Mouse (Mus musculus): Measurements from ENCODE around the gene Izumo1.

Gene Izumo1

GRCm38 (mm10) chr7:45621443-45621842, at the start of gene Izumo1:
Gene Izumo1, plus strand, starts transcription at chr7:45621811.
- DNase-seq: no peak

GRCm38 (mm10) chr7:45571966-45572365, 49.6 kb upstream of the Izumo1 start:
- no peak for DNase-seq

GRCm38 (mm10) chr7:45573954-45574353, 47.7 kb upstream of the Izumo1 start:
- DNase-seq: no peak

GRCm38 (mm10) chr7:45574472-45575379, 46.9 kb upstream of the Izumo1 start:
- no peak for DNase-seq

- no peak for DNase-seq
These were observed 35.7 kb upstream of the Izumo1 start for GRCm38 (mm10) chr7:45585923-45586322.

- no peak for DNase-seq
These were observed 33.7 kb upstream of the Izumo1 start for GRCm38 (mm10) chr7:45587631-45588592.

GRCm38 (mm10) chr7:45589173-45589572, 32.4 kb upstream of the Izumo1 start:
- DNase-seq: peak; percentile 94

- DNase-seq: no peak
These were observed 31.7 kb upstream of the Izumo1 start for GRCm38 (mm10) chr7:45589898-45590297.

- DNase-seq: no peak
These were observed 30.7 kb upstream of the Izumo1 start for GRCm38 (mm10) chr7:45590874-45591273.

- DNase-seq: no peak
These were observed 29.7 kb upstream of the Izumo1 start for GRCm38 (mm10) chr7:45591880-45592279.

GRCm38 (mm10) chr7:45593118-45593815, 28.3 kb upstream of the Izumo1 start:
- peak; percentile 75 for DNase-seq

- no peak for DNase-seq
These were observed 26.4 kb upstream of the Izumo1 start for GRCm38 (mm10) chr7:45595176-45595575.

- DNase-seq: no peak
These were observed 25.5 kb upstream of the Izumo1 start for GRCm38 (mm10) chr7:45596107-45596506.

GRCm38 (mm10) chr7:45597013-45597412, 24.6 kb upstream of the Izumo1 start:
- DNase-seq: no peak

- no peak for DNase-seq
These were observed 24.1 kb upstream of the Izumo1 start for GRCm38 (mm10) chr7:45597527-45597926.

GRCm38 (mm10) chr7:45598960-45599879, 22.4 kb upstream of the Izumo1 start:
- no peak for DNase-seq

GRCm38 (mm10) chr7:45605704-45606289, 15.8 kb upstream of the Izumo1 start:
- no peak for DNase-seq

GRCm38 (mm10) chr7:45609511-45609910, 12.1 kb upstream of the Izumo1 start:
- DNase-seq: no peak

- no peak for DNase-seq
These were observed 5.3 kb upstream of the Izumo1 start for GRCm38 (mm10) chr7:45616277-45616676.

GRCm38 (mm10) chr7:45617042-45617695, 4.4 kb upstream of the Izumo1 start, which contains the start of gene Fut1:
Gene Fut1, plus strand, starts transcription at chr7:45617289.
- peak; percentile 28 for DNase-seq

- DNase-seq: no peak
These were observed 3.3 kb upstream of the Izumo1 start for GRCm38 (mm10) chr7:45618316-45618715.
